Mouse (Mus musculus): Measurements from ENCODE around the gene Cltb.

Cltb gene

DNA sequence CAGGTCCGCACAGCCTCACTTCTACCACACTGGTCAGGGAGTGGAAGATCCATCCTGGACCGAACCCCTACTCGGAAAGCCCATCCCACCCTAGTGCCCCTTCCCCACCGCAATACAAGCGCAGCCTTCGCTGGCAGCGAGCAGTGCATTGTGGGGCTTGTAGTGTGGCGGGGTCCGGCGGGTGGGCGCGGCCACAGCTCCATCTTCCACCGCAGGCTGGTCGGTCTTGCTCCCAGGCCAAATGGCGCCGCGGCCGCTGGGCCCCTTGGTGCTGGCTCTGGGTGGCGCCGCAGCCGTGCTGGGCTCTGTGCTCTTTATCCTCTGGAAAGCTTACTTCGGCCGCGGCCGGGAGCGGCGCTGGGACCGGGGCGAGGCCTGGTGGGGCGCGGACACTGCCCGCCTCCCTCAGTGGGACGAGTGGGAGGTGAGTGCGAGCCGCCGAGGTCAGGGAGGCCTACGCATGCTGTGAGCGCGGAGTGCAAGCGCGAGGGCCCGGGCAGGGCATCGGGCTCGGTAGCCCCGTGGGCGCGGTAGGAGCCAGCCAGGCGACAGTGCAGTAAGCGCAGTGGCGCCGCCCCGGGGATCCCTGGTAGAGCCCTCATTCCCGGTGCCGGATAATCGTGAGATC is 36.2 kb downstream of the Cltb start, which contains the start of gene Arl10:
Gene Arl10 (plus strand): TSS at position 162 of the 628 bp plus-strand sequence.
- Histone ChIP-seq H3K27me3 (ENCODE audit: insufficient read depth, low read length) (peaks cover 20% of the 10 kb centered on the region), H3K4me1 (replicated peaks; ENCODE audit: low read depth, low read length) (peaks cover 59% of the 10 kb centered on the region), H3K4me3 (replicated peaks; ENCODE audit: low read length) (peak within 1 kb of the TSS; percentile 97), H3K9me3 (ENCODE audit: low read length) (no peaks in the 10 kb centered on the region), H3K36me3 (ENCODE audit: insufficient read depth, low read length) (peaks cover 37% of the 10 kb centered on the region)
- TF ChIP-seq NANOG (IDR thresholded peaks at IDR 0.05; ENCODE audit: borderline replicate concordance, low read length) (no peak), POU5F1 (IDR thresholded peaks at IDR 0.05; ENCODE audit: borderline replicate concordance, low read length) (no peak), CTCF (conservative IDR thresholded peaks at IDR 0.05; ENCODE audit: low read length) (no peak)

GRCm38 (mm10) chr13:54572621-54573020 is 38.5 kb downstream of the Cltb start:
- Histone ChIP-seq H3K4me1 (replicated peaks; ENCODE audit: low read depth, low read length) (peaks cover 65% of the 10 kb centered on the region), H3K9me3 (ENCODE audit: low read length) (no peaks in the 10 kb centered on the region), H3K27me3 (ENCODE audit: insufficient read depth, low read length) (peaks cover 20% of the 10 kb centered on the region), H3K4me3 (replicated peaks; ENCODE audit: low read length) (no peak overlapping the region), H3K36me3 (ENCODE audit: insufficient read depth, low read length) (peaks cover 18% of the 10 kb centered on the region)
- no peak for TF ChIP-seq POU5F1 (IDR thresholded peaks at IDR 0.05; ENCODE audit: borderline replicate concordance, low read length)
- no peak for TF ChIP-seq CTCF (conservative IDR thresholded peaks at IDR 0.05; ENCODE audit: low read length)
- no peak for TF ChIP-seq NANOG (IDR thresholded peaks at IDR 0.05; ENCODE audit: borderline replicate concordance, low read length)

DNA sequence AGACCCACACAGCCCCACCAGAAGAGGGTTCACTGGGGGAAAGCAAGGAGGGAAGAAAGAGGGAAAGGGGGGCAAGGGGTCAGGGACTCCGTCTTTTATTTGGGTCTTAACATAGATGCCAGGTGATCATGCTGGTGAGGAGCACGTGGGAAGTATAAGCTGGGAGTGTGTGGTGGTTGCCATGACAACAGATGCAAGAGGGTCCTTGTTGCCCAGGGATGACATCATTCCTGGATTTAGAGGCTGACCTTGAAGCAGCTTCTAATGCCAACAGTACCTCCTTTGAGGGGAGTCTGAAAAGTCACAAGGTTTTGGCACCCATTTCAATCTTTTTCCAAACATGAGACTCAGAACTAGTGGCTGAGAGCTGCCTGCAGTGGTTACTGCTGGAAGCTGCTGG is 39.5 kb downstream of the Cltb start:
- TF ChIP-seq POU5F1 (IDR thresholded peaks at IDR 0.05; ENCODE audit: borderline replicate concordance, low read length) (no peak), NANOG (IDR thresholded peaks at IDR 0.05; ENCODE audit: borderline replicate concordance, low read length) (no peak), CTCF (conservative IDR thresholded peaks at IDR 0.05; ENCODE audit: low read length) (no peak)
- Histone ChIP-seq H3K9me3 (ENCODE audit: low read length) (no peaks in the 10 kb centered on the region), H3K36me3 (ENCODE audit: insufficient read depth, low read length) (peaks cover 8% of the 10 kb centered on the region), H3K4me3 (replicated peaks; ENCODE audit: low read length) (no peak overlapping the region), H3K27me3 (ENCODE audit: insufficient read depth, low read length) (peaks cover 18% of the 10 kb centered on the region), H3K4me1 (replicated peaks; ENCODE audit: low read depth, low read length) (peaks cover 64% of the 10 kb centered on the region)

DNA sequence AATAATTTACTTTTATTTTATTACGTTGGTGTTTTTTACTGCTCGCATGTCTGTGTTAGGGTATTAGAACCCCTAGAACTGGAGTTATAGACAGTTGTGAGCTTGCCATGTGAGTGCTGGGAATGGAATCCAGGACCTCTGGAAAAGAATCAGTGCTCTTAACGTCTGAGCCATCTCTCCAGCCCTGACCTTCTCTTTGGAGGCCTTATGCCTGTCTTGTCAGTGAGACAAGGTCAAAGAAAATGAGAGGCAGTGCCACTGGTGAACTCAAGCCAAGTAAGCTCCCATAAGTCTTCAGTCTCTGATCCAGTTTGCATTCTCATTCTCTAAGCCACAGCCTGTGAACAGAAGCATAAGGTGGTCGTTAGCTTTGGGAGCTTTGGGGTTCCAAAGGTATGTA is 40.4 kb downstream of the Cltb start:
- no peak overlapping the region for H3K4me3 ChIP-seq (replicated peaks; ENCODE audit: low read length)
- TF ChIP-seq POU5F1 (IDR thresholded peaks at IDR 0.05; ENCODE audit: borderline replicate concordance, low read length), result no peak
- no peak for TF ChIP-seq NANOG (IDR thresholded peaks at IDR 0.05; ENCODE audit: borderline replicate concordance, low read length)
- no peak for TF ChIP-seq CTCF (conservative IDR thresholded peaks at IDR 0.05; ENCODE audit: low read length)
- no peaks in the 10 kb centered on the region for H3K9me3 ChIP-seq (ENCODE audit: low read length)
- peaks cover 64% of the 10 kb centered on the region for H3K4me1 ChIP-seq (replicated peaks; ENCODE audit: low read depth, low read length)
- H3K36me3 ChIP-seq (ENCODE audit: insufficient read depth, low read length), result no peaks in the 10 kb centered on the region
- peaks cover 8% of the 10 kb centered on the region for H3K27me3 ChIP-seq (ENCODE audit: insufficient read depth, low read length)

DNA sequence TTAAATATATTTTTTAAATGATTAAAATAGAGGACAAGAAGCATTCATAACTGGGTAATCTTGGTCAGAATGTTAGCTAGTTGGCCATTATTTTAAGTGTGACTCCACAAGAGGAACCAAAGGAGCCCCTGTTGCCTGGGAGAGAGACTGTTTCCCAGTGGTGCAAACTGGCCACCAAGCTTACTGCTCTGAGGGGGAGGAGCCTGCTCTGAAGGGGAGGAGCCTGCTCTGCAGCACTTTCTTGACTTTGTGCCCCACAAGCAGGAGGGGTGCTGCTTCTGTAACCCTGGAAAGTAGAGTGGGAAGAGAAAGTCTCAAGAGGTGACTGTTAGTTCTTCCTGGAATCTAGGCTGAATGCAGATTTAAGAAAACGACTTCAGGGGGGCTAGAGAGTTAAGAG is 41.9 kb downstream of the Cltb start:
- no peak for TF ChIP-seq NANOG (IDR thresholded peaks at IDR 0.05; ENCODE audit: borderline replicate concordance, low read length)
- no peak for TF ChIP-seq CTCF (conservative IDR thresholded peaks at IDR 0.05; ENCODE audit: low read length)
- TF ChIP-seq POU5F1 (IDR thresholded peaks at IDR 0.05; ENCODE audit: borderline replicate concordance, low read length), result no peak

DNA sequence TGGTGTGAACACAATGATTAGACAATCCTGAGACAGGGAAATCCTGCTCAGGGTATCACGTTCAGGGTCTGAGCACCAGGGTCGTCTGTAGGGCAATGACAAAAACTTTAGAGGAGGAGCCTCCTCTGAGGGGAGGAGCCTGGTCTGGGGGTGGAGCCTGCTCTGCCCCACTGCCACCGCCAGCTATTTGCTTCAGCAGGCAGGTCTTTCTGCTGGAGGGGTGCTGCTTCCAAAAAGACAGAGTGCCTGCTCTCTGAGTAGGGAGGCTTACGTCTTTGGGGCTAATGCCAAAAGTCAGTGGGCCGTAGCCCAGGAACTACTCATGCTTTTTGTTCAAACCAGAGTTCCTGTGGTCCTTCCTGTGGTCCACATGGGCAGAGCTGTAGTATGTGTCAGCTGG is 42.8 kb downstream of the Cltb start:
- Histone ChIP-seq H3K9me3 (ENCODE audit: low read length) (no peaks in the 10 kb centered on the region), H3K4me1 (replicated peaks; ENCODE audit: low read depth, low read length) (peaks cover 65% of the 10 kb centered on the region), H3K36me3 (ENCODE audit: insufficient read depth, low read length) (peaks cover 5% of the 10 kb centered on the region; the same call in 1 of the 2 replicates), H3K27me3 (ENCODE audit: insufficient read depth, low read length) (peaks cover under 1% of the 10 kb centered on the region; the same call in 1 of the 2 replicates), H3K4me3 (replicated peaks; ENCODE audit: low read length) (peak overlapping the region; percentile 49)
- TF ChIP-seq CTCF (conservative IDR thresholded peaks at IDR 0.05; ENCODE audit: low read length) (no peak), POU5F1 (IDR thresholded peaks at IDR 0.05; ENCODE audit: borderline replicate concordance, low read length) (no peak), NANOG (IDR thresholded peaks at IDR 0.05; ENCODE audit: borderline replicate concordance, low read length) (no peak)

More for the DNA sequence above, 41.9 kb downstream of the Cltb start:
- Histone ChIP-seq H3K4me1 (replicated peaks; ENCODE audit: low read depth, low read length) (peaks cover 63% of the 10 kb centered on the region), H3K27me3 (ENCODE audit: insufficient read depth, low read length) (peaks cover 6% of the 10 kb centered on the region), H3K4me3 (replicated peaks; ENCODE audit: low read length) (no peak overlapping the region), H3K9me3 (ENCODE audit: low read length) (no peaks in the 10 kb centered on the region), H3K36me3 (ENCODE audit: insufficient read depth, low read length) (no peaks in the 10 kb centered on the region)

DNA sequence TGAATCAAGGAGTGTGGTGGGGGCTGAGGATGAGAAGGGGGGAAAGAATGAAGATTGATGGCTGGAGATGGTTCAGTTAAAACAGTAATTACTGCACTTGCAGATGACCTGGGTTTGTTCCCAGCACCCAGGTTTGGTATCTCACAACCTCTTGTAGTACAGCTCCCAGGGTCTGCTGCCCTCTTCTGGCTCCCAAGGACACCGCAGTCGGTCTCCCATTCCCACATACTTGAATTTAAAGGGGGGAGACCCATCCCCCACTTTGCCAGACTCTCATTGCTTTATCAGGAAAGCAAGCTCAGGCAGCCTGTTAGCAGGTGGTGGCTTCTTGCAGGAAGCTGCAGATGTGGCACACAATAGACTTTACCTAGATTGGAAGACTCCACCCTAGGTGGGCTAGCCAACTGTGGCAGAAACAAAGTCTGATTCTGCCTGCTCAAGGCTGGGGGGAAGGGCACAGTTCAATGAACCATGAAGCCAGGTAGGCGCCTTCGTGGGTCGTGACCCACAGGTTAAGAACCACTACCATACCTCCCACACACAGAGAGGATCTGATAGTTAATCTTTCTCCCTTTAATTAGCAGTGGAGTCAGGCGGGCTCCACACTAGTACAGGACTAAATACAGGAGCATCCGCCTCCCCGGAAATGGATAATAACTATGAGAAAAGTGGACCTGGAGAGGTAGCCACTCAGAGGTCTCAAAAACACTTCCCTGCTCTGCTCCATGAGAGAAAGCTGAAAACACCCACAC is 45.4 kb downstream of the Cltb start:
- no peaks in the 10 kb centered on the region for H3K9me3 ChIP-seq (ENCODE audit: low read length)
- TF ChIP-seq CTCF (conservative IDR thresholded peaks at IDR 0.05; ENCODE audit: low read length), result peak; percentile 78
- TF ChIP-seq NANOG (IDR thresholded peaks at IDR 0.05; ENCODE audit: borderline replicate concordance, low read length), result 0 out of 2 replicates have a peak, but pooled peaks have one; percentile 44
- no peak for TF ChIP-seq POU5F1 (IDR thresholded peaks at IDR 0.05; ENCODE audit: borderline replicate concordance, low read length)
- no peaks in the 10 kb centered on the region for H3K27me3 ChIP-seq (ENCODE audit: insufficient read depth, low read length)

DNA sequence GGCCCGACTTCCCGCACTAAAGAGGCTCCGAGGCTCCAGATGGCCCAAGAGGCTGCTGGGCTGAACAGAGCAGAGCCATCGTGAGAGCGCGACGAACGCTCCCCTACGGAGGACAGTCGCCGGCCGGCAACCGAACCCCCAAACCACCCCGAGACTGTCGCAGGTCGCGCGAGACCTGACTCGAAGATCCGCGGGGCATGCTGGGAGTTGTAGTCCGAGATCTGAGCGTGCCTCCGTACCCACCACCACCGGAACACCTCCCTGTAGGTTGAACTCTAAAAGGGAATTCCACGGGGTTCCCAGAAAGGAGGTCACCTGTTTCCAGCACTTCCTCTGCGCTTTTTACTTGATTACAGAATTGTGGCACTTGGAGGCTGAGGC is 46.0 kb downstream of the Cltb start, which contains the start of gene 4833439L19Rik:
Gene 4833439L19Rik (minus strand): TSS at position 235 of the 381 bp plus-strand sequence.
- Histone ChIP-seq H3K4me3 (replicated peaks; ENCODE audit: low read length) (peak within 1 kb of the TSS; percentile 99), H3K27me3 (ENCODE audit: insufficient read depth, low read length) (no peaks in the 10 kb centered on the region), H3K9me3 (ENCODE audit: low read length) (no peaks in the 10 kb centered on the region), H3K36me3 (ENCODE audit: insufficient read depth, low read length) (peaks cover 36% of the 10 kb centered on the region), H3K4me1 (replicated peaks; ENCODE audit: low read depth, low read length) (peaks cover 71% of the 10 kb centered on the region)
- TF ChIP-seq CTCF (conservative IDR thresholded peaks at IDR 0.05; ENCODE audit: low read length) (no peak), NANOG (IDR thresholded peaks at IDR 0.05; ENCODE audit: borderline replicate concordance, low read length) (no peak), POU5F1 (IDR thresholded peaks at IDR 0.05; ENCODE audit: borderline replicate concordance, low read length) (no peak)

More for the DNA sequence above, 45.4 kb downstream of the Cltb start:
- Histone ChIP-seq H3K4me3 (replicated peaks; ENCODE audit: low read length) (peak overlapping the region; percentile 99), H3K36me3 (ENCODE audit: insufficient read depth, low read length) (peaks cover 30% of the 10 kb centered on the region), H3K4me1 (replicated peaks; ENCODE audit: low read depth, low read length) (peaks cover 73% of the 10 kb centered on the region)

All from E14TG2a.4 (cell line).